Mouse (Mus musculus) embryo, embryonic 11.5 days (tissue): ENCODE measurements around the gene Rpl27a.

Experiments used
- DNase-seq: peaks from one replicate; pipeline ENCODE4 v3.0.0-alpha.2; 2012; ENCODE audit warnings: low read depth, low spot score

The Rpl27a gene

DNA sequence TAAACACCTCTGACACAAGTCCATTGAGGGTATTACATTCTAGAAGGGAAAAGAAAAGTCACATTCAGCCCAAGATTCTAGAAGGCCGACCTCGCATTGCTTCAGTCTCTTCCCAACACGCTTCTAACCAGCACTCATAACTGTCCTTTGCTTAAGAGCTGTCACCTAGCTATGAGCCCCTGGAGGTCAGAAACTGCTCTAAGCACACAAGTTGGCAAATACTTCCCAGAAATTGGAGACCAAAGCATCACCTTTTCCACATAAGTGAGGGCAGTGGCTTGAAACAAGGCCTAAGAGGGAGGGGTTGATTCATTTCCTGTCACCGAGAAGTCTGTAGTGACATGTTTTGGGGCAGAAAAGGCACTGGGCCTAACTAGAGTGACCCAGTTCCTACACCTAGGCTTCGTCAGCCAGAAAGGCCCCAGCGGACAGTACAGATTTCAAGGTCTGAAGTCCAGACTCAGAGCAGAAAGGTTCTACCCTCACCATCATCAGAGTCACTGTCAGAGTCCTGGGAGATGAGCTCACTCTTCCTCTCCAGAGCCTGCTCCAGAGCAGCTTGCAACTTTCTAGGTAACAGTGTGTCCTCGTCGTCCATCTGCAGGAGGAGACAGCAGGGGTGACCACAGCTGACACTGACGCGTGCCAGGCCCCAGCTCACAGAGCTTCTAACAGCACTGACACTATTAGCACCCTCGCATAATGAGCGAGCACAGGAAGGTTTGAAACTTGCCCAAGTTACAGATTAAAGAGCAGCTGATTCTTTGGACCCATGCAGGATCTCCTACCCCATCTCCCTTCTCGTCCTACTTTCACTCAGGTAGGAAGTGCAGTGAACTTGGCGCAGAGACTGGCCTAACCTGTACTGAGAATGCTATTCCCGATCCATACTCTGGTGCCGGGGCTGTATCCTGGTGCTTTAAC is 7.1 kb downstream of the Rpl27a start:
- no peak for DNase-seq

DNA sequence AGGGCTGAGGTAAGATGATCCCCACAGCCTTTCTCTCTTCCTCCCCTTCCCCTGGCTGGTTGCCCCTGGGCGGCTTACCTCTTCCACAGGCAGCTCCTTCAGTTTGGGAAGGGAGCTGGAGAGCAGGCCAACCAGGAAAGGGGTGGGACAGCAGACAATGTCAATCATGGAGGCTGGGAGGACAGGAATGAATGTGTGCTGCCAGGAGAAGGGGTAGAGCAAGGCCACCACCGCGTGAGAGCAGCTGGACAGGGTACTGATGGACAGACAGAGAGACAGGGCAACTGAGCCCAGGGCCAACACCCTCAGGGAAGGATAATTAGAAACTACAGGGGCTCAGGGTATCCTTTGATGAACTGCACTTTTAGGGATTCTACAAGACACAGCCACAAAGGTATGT is 8.6 kb downstream of the Rpl27a start:
- DNase-seq: no peak

DNA sequence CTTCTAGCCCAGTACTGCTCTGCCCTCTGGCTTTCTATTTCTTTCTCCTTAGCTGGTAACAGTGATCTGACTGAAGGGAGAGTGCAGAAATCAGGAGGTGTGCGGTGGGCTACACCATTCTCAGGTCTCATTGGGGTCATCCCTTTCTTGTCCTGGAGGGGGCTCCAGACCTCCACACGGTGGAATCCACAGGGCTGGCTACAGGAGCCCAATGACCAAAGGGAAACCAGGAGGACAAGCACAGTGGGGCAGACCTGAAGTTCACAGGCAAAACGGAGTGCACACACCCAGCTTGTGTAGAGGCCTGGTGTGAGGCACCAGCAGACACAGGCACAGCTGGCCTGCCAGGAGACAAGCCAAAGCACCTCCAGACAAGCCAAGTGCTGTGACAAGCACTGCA is 9.4 kb downstream of the Rpl27a start:
- no peak for DNase-seq

DNA sequence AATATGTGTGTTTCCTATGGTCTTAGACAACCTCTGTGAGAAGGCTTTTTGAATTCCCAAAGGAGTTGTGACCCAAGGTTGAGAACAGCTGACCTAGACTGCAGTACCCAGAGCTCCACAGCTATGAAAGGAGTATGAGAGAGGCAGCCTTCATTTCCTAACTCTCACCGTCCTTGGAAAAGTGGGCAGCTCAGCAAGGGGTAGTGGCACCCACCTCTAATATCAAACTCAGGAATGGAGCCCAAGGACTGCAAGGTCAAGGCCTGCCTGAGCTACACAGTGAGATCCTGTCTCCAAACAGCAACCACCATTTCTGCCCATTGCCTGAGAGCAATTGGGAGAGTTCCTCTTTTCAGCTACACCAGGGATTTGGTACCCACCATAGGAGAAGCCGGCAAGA is 10.8 kb downstream of the Rpl27a start:
- DNase-seq: no peak

DNA sequence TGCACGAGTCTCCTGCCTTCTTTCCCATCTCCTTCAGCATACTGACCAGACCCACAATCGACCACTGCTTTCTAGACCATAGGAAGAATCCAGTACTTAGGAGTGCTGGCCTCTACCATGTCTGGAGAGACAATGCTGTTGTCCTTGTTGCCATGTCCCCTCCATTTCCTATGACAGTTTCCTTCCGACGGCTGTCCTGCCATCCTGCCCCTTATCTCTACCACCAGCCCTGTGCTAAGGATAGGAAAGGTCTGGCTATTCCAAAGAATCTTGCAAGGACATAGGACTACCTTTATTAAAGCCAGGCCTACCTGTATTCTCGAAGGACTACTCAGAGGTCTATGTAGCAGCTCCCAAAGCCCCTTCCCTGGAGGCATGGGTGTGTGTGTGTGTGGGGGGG is 12.6 kb downstream of the Rpl27a start:
- DNase-seq: no peak

DNA sequence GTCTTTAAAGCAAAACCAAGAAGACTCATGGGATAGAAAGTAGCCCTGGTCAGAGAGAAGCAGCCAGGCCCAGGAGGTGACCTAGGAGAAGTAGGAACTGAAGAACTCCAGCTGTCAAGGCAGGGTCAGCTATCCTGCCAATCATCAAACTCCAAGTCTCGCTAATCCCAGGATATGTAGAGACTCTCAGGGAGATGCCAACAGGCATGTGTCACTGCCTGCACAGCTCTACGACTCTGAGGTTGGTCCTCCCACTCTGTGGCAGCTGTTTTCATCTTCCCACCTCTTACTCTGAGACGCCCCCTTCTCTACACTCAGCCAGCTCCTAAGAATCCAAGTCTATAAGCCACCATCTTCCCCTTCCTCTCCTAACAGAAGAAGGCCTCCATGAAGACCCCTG is 13.7 kb downstream of the Rpl27a start:
- no peak for DNase-seq

DNA sequence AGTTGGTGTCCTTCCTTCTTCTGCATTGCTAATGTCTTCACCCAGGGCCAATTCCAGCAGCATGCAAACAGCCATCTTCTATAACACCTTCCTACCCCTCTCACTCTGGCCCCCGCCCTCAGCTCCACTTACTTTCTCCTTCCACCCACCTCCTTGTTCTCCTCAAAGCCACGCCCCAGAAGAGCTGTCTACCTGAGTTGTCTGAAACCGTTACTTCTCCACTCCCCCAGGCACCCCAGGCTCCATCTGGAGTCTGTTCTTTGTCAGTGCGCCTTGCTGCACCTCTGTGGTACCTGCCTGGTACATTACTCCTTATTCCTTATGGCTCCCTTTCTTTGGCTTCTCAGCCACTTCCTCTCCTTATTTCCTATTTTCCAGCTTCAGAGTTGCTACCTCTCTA is 14.2 kb downstream of the Rpl27a start:
- no peak for DNase-seq

DNA sequence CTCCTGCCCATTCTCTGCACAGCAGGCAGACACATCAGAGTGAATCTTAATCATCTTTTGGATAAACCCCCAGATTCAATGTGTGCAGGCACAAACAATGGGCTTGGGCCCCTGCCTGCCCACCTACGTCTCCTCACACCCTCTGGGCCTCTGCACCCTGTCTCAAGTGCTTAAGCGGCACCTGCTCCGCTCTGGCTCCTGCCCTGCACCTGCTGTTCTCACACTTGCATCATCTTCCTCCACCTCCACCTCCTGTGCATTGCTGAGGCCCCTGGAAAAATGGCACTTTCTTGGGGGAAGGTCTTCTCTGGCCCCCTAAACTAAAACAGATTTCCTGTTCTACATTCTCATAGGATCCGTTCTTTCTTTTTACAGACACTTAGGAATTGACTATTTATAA is 14.9 kb downstream of the Rpl27a start:
- no peak for DNase-seq

DNA sequence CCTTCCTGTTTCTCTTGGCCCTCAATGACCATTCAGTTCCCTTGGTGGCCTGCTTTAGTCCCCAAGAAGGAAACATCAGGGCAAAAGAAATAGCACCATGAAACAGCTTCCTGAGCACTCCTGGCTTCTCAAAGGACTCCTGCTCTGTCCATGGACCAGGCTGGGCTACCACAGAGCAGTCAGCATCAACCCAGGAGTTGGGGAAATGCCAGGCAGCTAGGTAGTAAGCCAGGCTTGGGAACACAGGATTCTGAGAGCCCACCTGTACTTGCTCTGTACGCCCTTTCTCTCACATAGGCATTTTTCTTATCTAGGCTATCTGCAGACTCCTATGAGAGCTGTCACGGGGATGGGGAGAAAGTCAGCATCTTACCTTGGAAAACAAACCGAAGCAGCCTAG is 16.0 kb downstream of the Rpl27a start:
- DNase-seq: no peak

DNA sequence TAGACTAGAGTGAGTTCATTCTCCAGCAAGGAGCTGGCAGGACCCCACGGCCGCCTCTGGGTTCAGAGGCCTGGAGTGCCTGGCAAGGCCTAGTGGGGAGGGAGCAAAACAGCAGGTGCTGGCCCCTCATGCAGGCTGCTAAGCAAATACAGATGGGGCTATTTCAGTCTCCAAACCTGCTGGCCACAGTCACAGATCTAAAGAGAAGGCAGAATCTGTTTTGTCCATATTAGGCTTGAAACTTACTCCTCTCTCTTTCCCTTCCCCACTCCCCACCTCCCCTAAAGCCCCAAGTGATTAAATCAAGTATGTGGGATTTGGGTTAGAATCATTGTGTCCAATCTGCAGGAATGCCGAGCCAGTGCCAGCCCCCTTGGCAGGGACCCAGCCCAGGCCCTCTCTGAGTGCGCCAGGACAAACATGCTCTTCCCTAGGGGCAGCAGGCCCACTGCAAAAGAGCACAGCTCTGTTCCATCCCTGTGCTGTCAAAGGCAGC is 17.6 kb downstream of the Rpl27a start:
- no peak for DNase-seq

DNA sequence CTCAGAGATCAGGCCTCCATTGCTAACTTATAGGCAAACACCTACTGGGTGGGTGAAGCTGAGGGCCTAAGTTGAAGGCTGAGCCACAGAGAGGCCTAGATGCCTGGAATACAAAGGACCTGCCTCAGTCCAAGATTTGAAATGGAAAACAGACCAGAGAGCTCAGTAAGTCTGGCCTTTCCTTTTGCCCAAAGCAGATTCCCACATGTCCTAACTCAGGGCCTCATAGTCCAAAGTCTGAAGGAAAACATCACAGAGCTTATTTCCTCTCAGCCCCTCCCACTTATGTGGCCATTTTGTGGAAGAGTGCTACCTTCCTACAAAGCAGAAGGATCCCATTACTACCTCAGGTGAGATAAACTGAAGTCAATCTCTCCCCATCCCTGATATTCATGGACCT is 22.0 kb downstream of the Rpl27a start:
- DNase-seq: no peak

DNA sequence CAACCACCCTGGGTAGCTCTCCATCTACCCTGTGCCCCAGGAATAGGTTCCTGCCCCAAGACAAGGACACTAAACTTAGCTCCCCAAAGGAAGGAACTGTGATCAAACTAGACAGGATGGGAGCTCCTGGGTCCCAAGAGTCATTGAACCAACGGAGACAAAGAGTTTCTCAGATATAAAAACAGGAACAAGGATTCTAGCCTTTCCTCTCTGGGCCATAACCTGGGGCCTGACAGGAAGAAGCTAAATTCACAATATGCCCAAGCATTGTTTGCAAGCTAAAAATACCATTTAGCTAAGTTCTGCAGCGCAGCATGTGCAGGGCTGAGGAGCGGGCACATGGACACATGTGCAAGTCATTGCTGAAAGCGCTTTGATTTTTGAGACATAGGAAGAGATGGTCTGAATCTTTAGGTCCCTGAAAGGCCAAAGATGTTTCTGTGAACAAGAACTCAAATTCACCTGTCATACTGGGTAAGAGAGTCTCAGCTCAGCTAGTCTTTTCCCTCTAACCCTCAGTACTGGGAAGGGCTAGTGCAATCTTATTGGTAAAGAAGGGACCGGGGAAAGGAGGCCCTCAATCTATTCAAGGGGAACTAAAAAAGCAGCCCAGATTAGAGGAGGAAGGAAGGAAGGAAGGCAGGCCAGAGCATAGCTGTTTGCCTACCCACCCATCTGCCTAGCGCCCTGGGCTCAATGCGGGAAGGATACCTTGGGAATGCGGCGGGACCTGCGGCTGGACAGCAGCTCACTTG is 22.8 kb downstream of the Rpl27a start:
- DNase-seq: no peak

DNA sequence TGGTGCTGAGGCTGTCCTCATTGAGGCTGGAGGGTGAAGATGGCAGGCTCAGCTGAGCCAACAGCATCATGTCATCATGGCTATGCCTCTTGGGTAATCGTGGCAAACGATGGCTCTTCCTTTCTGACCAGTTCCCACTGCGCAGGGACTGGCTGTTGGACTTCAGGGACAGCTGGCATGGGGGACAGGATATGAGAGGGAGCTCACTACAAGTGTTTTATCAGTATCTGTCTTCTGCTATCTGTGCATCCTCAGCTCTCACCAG is 23.3 kb downstream of the Rpl27a start:
- DNase-seq: no peak

DNA sequence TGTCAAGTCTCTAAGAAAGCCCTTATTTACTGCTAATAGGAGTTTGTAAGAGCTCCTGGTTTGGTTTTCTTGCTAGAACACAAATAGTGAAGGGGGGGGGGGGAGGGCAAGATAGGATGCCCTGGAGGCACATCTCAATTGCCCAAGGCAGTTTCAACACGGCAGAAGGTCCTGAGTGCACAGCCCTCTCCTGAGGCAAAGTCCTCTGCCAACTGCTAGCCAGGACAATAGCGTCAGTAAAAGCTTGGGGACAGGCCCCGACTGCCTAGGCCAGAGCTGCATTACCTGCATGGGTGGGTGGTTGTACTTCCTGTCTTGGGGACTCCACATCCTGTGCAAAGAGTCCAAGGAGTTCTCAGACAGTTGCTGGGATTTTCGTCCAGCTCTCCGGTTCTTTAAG is 25.8 kb downstream of the Rpl27a start:
- DNase-seq: no peak

DNA sequence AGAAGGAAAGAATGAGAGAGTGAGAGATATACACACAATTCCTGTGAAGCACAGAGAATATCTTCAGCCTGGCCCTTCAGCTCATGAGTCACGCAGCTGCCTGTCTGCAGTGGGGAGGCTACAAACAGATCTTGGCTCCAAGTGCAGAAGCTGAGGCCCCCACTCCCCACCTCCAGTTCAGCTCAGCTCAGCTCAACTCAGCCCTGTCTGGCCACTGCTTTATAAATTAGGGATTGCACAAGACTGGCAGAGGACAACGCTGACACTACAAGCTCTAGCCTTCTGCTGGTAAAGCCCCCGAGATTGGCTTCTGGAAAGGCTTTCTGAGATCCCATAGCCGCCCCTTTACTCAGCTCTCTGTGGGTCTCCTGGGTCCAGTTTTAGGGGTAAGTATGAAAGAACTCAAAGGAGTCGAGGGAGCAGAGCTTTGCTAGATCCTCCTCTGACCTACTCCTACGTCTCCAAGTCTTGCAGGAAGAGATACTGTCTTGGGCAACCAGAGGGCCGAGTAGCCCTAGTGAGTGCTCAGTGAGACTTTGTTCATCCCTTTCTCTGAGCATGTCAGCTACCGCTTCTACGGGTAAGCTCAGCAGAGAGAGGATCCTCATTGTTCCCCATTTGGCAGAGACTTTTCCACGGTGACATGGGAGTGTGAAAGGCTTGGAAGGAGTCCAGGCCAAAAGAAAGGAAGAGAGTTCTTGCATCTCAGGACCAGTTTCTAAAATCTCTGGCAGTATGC is 26.5 kb downstream of the Rpl27a start:
- no peak for DNase-seq

DNA sequence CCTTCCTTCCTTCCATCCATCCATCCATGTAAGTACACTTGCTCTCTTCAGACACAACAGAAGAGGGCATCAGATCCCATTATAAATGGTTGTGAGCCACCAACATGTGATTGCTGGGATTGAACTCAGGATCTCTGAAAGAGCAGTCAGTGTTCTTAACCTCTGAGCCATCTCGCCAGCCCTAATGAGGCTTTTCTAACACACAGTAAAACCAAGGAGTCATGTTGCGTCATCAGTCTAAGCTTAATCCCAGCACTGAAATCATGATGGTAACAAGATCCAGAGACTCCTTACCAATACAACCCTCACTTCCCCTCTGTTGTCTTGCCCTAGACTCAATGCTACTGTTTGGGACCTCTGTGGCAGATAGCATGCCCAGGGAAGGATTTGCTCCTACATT is 27.2 kb downstream of the Rpl27a start:
- DNase-seq: no peak

DNA sequence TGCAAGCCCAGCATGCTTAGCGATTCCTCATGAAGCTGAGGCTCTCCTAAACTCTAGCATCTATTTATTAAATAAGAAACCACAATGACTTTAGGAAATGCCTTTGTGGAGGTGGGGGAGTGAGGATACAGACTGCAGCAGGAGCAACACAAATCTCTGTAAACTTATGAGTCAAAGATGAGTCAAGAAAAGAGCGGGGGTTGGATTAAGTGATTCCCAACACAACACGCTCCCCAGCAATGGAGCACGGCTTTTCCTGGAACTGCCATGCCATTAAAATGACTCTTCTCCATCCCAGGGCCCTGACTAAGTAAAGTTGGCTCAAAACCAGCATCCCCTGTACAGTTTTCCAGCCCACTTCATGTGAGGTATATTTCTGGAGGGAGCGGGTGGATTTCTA is 27.8 kb downstream of the Rpl27a start:
- DNase-seq: no peak

DNA sequence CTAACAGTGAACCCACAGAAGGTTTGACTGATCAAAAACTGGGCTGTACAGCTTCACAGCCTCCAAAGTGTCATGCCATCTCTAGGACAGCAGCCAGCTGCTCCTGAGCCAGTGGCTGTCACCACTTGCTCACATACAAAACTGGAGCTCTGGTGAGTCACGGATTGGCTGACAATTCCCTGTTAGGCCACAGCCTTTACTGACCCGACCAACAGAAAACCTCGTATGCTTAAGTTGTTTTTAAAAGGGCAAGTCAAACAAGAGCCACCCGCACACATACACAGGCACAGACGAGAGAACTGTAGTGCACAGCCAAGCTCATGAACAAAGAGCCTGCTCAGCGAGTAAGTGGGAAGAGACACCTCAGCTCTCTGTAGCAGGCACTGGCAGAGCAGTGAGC is 40.6 kb downstream of the Rpl27a start:
- no peak for DNase-seq

DNA sequence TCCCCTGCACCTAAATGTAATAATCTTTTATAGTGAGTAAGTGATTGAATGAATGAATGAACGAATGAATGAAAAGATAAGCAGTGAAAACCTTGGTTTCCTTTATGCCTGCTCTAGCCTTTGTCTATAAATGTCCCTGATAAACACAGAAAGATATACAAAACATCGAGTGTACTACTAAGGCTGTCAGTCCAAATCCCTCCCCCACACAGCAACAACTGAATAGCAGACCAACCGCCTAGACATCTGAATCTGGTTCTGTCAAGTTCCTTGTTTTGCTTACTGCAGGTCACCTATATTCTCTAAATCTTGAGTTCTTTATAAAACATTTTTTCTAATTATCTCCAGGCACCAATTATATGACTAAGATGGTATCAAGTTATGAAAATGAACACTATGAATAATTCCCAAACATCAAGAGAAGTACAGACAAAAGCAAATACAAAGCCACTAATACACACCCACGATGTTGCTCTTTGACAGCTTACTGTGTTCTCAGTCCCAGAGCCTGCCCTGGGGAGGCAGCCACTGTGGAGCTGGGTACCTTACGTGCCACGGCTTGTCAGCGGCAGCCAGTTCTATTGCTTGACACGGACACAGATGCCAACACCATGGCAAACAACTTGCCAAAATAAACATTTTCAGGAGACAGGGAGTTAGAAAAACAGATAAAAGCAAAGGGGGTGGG is 42.7 kb downstream of the Rpl27a start:
- DNase-seq: no peak

DNA sequence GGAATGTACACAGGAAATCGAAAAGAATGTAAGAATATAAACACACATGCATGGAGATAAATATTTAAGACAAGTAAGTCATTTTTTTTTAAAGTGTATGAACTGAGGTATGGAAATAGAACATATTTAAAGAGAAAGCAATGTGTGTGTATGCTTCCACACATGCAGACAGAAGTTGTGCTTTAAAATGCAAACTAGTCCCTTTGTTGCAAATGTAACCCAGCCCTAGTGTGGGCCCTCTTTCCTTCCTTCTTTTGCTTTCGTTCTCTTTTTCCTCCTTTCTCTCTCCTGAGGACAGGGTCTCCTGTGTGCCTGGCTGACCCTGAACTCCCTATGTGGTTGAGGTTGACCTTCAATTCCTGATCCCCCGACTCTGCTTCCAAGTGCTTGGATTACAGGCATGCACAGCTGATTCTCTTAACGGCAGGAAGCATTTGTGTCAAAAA is 43.2 kb downstream of the Rpl27a start:
- DNase-seq: no peak

DNA sequence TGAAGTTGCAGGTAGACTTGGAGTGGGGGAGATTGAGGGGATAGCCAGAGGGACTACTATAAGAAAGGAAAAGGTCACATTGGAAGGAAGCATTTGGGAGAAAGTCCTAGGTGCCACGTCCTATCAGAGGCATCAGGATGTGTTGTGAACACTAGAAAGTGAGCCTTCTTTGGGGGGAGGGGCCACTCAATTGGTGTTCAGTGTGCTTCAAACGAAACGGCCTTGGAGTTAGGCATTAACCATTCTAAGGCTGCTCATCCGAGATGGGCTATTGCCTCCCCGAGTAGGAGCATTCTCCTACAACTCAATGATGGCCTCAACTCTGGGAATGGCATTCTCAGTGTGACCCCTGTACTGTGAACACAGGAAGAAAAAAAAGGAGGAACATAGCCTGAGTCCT is 43.7 kb downstream of the Rpl27a start:
- no peak for DNase-seq
